Mouse (Mus musculus) lung, postnatal 0 days (tissue): ENCODE measurements around the gene Ppp6r3. TPM values are rescaled to one million over a fixed set of nuclear protein-coding genes. Genes with fewer than 3 reads are reported as not detected.
A peak's percentile ranks its signal among the peaks of the same experiment; 100 is the strongest.

Source experiments
- ATAC-seq: fragments of 200-750 bp; cut with Nextera tagmentation; 2 replicates; pipeline ENCODE4 v1.8.0; 2017; ENCODE audit warnings: moderate library complexity
- DNase-seq: peaks from one replicate; pipeline ENCODE4 v3.0.0-alpha.2; 2016; ENCODE audit warnings: low spot score
- H3K27ac ChIP-seq: fragments of 300-500 bp; sonication (generic); 2 replicates; pipeline ENCODE4 v1.5.1; 2014; ENCODE audit warnings: antibody characterized with exemption, mild to moderate bottlenecking, low read length, mixed read lengths
- H3K27me3 ChIP-seq: fragments of 300-500 bp; sonication (generic); replicated peaks from 2 replicates; pipeline ENCODE4 v1.6.1; 2014; ENCODE audit warnings: low read length, mixed read lengths; ENCODE audit not compliant: insufficient read depth
- H3K36me3 ChIP-seq: fragments of 300-500 bp; sonication (generic); 2 replicates; pipeline ENCODE4 v1.6.1; 2014; ENCODE audit warnings: low read length, mixed read lengths; ENCODE audit not compliant: insufficient read depth
- H3K4me1 ChIP-seq: fragments of 300-500 bp; sonication (generic); 2 replicates; pipeline ENCODE4 v1.6.1; 2014; ENCODE audit warnings: antibody characterized with exemption, low read depth, low read length, mixed read lengths; ENCODE audit not compliant: insufficient read depth
- H3K4me2 ChIP-seq: fragments of 300-500 bp; sonication (generic); replicated peaks from 2 replicates; pipeline ENCODE4 v1.6.1; 2014; ENCODE audit warnings: low read depth, mild to moderate bottlenecking, low read length, moderate library complexity, mixed read lengths
- H3K4me3 ChIP-seq: fragments of 300-500 bp; sonication (generic); 2 replicates; pipeline ENCODE4 v1.5.1; 2014; ENCODE audit warnings: low read depth, low read length
- H3K9ac ChIP-seq: fragments of 300-500 bp; sonication (generic); replicated peaks from 2 replicates; pipeline ENCODE4 v1.6.1; 2014; ENCODE audit warnings: low read depth, mild to moderate bottlenecking
- H3K9me3 ChIP-seq: fragments of 300-500 bp; sonication (generic); 2 replicates; pipeline ENCODE4 v1.6.1; 2016; ENCODE audit warnings: low read length, mixed read lengths
- CTCF ChIP-seq: IDR thresholded peaks from 2 replicates; pipeline ENCODE4 v1.5.1; 2016; ENCODE audit warnings: antibody characterized with exemption, mild to moderate bottlenecking
- EP300 ChIP-seq: IDR thresholded peaks from 2 replicates; pipeline ENCODE4 v1.6.1; 2016; ENCODE audit warnings: antibody characterized with exemption, mild to moderate bottlenecking, control low read depth
- WGBS: fragments of 180-500 bp; shearing (Covaris S2); extraction: QIAGEN DNeasy Blood & Tissue Kit; methylation state at CpG from one replicate; pipeline ENCODE4 v1.1.7; 2014; 5-methylcytosine and 5-hydroxymethylcytosine counted together
- polyA plus RNA-seq: library from polyadenylated mRNA; unstranded; fragments of >200 nt; fragmentation: Nextera tagmentation; extraction: Ambion mirVana; gene quantifications from 2 replicates; pipeline ENCODE4 v1.2.1, GENCODE M21; 2015

The Ppp6r3 gene
- polyA plus RNA-seq, 1 experiment from 2014 or later = 30.6 TPM

DNA sequence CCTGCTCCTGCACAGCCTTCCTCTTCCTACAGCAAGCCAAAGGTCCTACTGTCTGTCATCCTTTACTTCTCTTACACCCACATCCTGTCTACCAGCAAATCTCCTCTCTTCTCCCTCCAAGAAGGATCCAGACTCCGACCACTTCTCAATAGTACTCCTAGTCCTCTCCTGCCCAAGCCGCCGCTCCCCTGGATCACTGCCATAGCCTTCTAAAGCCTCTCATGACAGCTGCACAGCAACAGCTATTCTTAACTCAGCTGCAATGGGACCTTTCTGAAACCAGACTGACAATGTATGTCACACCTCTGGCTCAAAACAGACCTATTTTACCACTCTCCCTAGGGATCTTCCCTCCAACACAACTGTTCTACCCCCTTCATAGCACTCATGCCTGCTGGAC, 11.2 kb downstream of the Ppp6r3 start:
- Histone ChIP-seq H3K4me2 (no peak overlapping the region), H3K36me3 (no peaks in the 10 kb centered on the region), H3K9ac (no peak overlapping the region), H3K4me1 (peaks cover 47% of the 10 kb centered on the region), H3K9me3 (no peaks in the 10 kb centered on the region), H3K4me3 (no peak overlapping the region), H3K27me3 (no peaks in the 10 kb centered on the region), H3K27ac (peak overlapping the region; percentile 43; the same call in 1 of the 2 replicates)
- ATAC-seq (peak; percentile 83), DNase-seq (peak; percentile 88)
- 22% methylated on average over 3 of the region's 3 CpGs for WGBS
- no peak for TF ChIP-seq CTCF
- no peak for TF ChIP-seq EP300

DNA sequence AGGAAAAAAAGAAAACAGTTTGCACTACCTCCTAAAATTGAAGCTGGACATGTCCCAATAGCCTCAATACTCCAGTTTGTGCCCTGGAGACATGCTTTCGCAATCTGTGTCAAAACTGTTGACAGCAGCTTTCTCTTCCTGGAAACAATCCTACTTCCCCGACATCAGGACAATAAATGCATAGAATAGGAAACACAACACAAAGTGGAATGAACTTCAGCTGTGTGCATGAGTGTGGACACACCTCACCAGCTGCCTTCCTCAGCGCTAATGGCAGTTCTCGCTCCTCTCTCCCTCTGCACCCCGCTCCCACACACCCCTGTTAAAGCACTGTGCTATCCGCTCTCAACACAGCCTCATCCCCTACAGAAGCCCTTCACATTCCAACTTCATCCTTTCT, 12.8 kb downstream of the Ppp6r3 start:
- Histone ChIP-seq H3K27me3 (no peaks in the 10 kb centered on the region), H3K4me3 (no peak overlapping the region), H3K4me2 (no peak overlapping the region), H3K27ac (peak overlapping the region; percentile 75), H3K36me3 (no peaks in the 10 kb centered on the region), H3K9me3 (no peaks in the 10 kb centered on the region), H3K4me1 (peaks cover 39% of the 10 kb centered on the region), H3K9ac (no peak overlapping the region)
- TF ChIP-seq EP300 (no peak), CTCF (no peak)
- 49% methylated on average over 6 of the region's 6 CpGs for WGBS
- DNase-seq (peak; percentile 74), ATAC-seq (peak; percentile 51)

DNA sequence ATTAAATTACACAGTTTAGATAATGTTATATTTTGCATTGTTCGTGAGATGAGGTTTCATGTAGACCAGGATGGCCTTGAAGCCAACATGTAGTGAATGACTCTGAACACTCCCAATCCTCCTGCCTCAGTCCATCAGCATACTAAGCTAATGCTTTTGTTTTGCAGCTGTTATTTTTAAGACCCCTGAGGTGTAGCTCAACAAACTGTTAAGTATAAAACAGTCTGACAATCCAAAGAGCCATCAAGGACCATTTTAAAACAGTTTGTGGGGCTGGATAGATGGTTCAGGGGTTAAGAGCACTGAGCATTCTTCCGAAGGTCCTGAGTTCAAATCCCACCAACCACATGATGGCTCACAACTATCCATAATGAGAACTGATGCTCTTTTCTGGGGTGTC, 13.3 kb downstream of the Ppp6r3 start:
- WGBS = 96% methylated on average over 2 of the region's 2 CpGs

DNA sequence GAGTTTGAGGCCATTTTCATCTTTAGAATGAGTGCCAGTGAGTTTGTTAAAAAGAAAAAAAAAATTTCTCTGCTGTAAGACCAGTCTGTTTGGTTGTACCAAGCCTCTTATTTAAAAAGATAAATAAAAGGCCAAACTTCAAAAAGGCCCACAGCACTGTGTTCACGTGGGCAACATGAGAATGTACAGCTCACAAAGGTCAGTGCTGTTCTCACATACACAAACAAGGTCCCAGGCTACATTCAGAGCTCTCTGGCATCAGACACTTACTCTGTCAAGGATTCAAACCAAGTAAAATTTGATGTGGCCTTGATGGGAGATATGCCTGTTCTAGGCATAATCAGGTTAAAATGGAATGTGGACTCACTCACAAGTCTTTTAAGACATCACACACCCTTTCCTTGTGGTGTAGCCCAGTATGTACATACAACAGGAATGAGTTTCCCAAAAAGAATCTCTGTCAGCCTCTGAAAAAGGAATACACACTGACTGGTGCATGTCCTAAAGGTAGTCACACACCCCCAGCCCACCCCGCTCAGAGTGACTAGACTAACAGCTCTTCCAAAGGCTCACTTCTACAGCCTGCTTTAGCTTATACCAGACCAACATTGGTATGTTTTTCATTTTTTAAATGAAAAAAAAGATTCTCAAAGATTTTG, 19.3 kb downstream of the Ppp6r3 start:
- WGBS = 63% methylated on average over 2 of the region's 2 CpGs
- ATAC-seq = no peak
- no peak overlapping the region for H3K9ac ChIP-seq
- H3K4me3 ChIP-seq = no peak overlapping the region
- no peaks in the 10 kb centered on the region for H3K36me3 ChIP-seq
- DNase-seq = no peak
- H3K4me1 ChIP-seq = peaks cover 3% of the 10 kb centered on the region; the same call in 1 of the 2 replicates
- H3K9me3 ChIP-seq = no peaks in the 10 kb centered on the region
- 0 out of 2 replicates have a peak overlapping the region, but pooled peaks have one; percentile 26 for H3K27ac ChIP-seq
- H3K4me2 ChIP-seq = no peak overlapping the region
- no peaks in the 10 kb centered on the region for H3K27me3 ChIP-seq
- TF ChIP-seq CTCF (no peak), EP300 (no peak)

More for the DNA sequence above, 13.3 kb downstream of the Ppp6r3 start:
- TF ChIP-seq CTCF = no peak
- no peak overlapping the region for H3K27ac ChIP-seq
- no peak overlapping the region for H3K4me2 ChIP-seq
- DNase-seq (no peak), ATAC-seq (no peak)
- peaks cover 36% of the 10 kb centered on the region for H3K4me1 ChIP-seq
- no peaks in the 10 kb centered on the region for H3K9me3 ChIP-seq
- no peaks in the 10 kb centered on the region for H3K27me3 ChIP-seq
- H3K36me3 ChIP-seq = no peaks in the 10 kb centered on the region
- no peak overlapping the region for H3K9ac ChIP-seq
- H3K4me3 ChIP-seq = no peak overlapping the region

DNA sequence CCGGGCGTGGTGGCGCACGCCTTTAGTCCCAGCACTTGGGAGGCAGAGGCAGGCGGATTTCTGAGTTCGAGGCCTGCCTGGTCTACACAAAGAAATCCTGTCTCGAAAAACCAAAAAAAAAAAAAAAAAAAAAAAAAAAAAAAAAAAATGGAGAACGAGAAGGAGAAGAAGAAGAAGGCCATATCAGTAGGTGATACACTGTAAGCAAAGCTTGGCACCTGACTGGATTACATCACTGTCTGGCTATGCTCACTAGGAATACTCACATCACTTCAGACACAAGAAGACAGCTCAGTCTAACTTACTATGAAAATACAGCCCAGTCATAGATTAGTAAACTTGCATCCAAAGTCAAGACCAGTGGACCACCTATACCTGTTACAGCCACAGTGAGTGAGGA, 20.8 kb downstream of the Ppp6r3 start:
- no peaks in the 10 kb centered on the region; the same call in 1 of the 2 replicates for H3K4me1 ChIP-seq
- no peak overlapping the region for H3K9ac ChIP-seq
- no peak overlapping the region for H3K4me3 ChIP-seq
- H3K4me2 ChIP-seq = no peak overlapping the region
- no peaks in the 10 kb centered on the region for H3K36me3 ChIP-seq
- H3K27me3 ChIP-seq = no peaks in the 10 kb centered on the region
- no peak overlapping the region for H3K27ac ChIP-seq
- ATAC-seq (no peak), DNase-seq (no peak)
- TF ChIP-seq EP300 (no peak), CTCF (no peak)
- no peaks in the 10 kb centered on the region for H3K9me3 ChIP-seq
- 91% methylated on average over 8 of the region's 8 CpGs for WGBS

DNA sequence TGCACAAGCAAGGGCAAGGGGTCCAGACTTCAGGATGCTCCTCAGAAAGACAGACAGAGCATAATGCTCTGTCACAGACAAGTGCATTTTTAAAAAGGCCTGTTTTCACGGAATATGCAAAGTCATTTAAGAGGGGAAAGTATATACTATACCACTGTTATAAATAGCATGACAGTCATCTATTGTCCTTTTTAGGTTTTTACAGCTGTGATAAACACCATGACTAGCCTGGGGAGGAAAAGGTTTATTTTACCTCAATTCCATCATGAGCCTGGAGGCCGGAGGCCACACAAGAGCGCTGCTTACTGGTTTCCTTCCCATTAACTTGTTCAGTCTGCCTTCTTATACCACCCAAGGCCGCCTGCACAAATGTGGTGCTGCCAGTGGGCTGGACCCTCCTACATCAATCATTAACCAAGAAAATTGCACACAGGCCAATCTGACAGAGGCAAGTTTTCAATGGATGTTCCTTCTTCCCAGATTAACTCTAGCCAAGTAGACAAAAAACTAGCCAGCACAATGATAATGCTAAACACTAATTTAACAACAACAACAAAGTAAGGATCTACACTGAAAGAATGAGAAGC, 23.9 kb downstream of the Ppp6r3 start:
- TF ChIP-seq CTCF (no peak), EP300 (no peak)
- WGBS = 36% methylated on average over 4 of the region's 4 CpGs
- Histone ChIP-seq H3K9me3 (no peaks in the 10 kb centered on the region), H3K4me1 (no peaks in the 10 kb centered on the region), H3K27ac (no peak overlapping the region), H3K4me3 (no peak overlapping the region), H3K4me2 (no peak overlapping the region), H3K9ac (no peak overlapping the region), H3K36me3 (no peaks in the 10 kb centered on the region), H3K27me3 (no peaks in the 10 kb centered on the region)
- DNase-seq = no peak
- ATAC-seq = no peak
